Comparison of ENCODE assay signal across 8 mouse cellular contexts in genomic region chr5:137332857-137333511, GRCm38 (mm10). TPM values are rescaled to one million over a fixed set of nuclear protein-coding genes. Genes with fewer than 3 reads are reported as not detected.
A peak's percentile ranks its signal among the peaks of the same experiment; 100 is the strongest.
DNase-seq lines count a peak whose midpoint lies in the region; ATAC-seq lines count a peak whose summit lies in the region.

No protein-coding gene starts in this region.

- H3K9ac ChIP-seq in hindbrain, embryonic 13.5 days, result peak overlapping the region; percentile 82
- peak overlapping the region; percentile 88 for H3K9ac ChIP-seq in midbrain, embryonic 15.5 days

- no peaks in the 10 kb centered on the region for H3K27me3 ChIP-seq in hindbrain, embryonic 13.5 days
- no peaks in the 10 kb centered on the region for H3K27me3 ChIP-seq in midbrain, embryonic 15.5 days (replicated peaks)

- H3K9me3 ChIP-seq in hindbrain, embryonic 13.5 days, result no peaks in the 10 kb centered on the region
- no peaks in the 10 kb centered on the region for H3K9me3 ChIP-seq in midbrain, embryonic 15.5 days

- peak overlapping the region; percentile 61 for H3K4me3 ChIP-seq in hindbrain, embryonic 13.5 days
- peak overlapping the region; percentile 77 for H3K4me3 ChIP-seq in midbrain, embryonic 15.5 days

- WGBS in hindbrain, embryonic 13.5 days, result 19% methylated on average over 15 of the region's 15 CpGs
- 15% methylated on average over 15 of the region's 15 CpGs for WGBS in midbrain, embryonic 15.5 days

- H3K36me3 ChIP-seq in hindbrain, embryonic 13.5 days, result peaks cover 11% of the 10 kb centered on the region
- H3K36me3 ChIP-seq in midbrain, embryonic 15.5 days (replicated peaks), result 0 out of 2 replicates have a peak, but pooled peaks cover 4% of the 10 kb centered on the region

- peak overlapping the region; percentile 81 for H3K27ac ChIP-seq in hindbrain, embryonic 13.5 days
- H3K27ac ChIP-seq in midbrain, embryonic 15.5 days, result peak overlapping the region; percentile 82

- ATAC-seq in hindbrain, embryonic 13.5 days (ENCODE audit: low FRiP score), result peak; percentile 37
- ATAC-seq in midbrain, embryonic 15.5 days (replicated peaks), result no peak; the same call in 1 of the 2 replicates

- DNase-seq in kidney, adult 9 months, result peak; percentile 19
- DNase-seq in kidney, postnatal 36 days, result no peak
- DNase-seq in MEL-GATA-1-ER (ENCODE audit: extremely low read depth, low read depth), result peak; percentile 21
- DNase-seq in right cerebral cortex, postnatal 14 days, result no peak
- DNase-seq in ovary, postnatal 36 days (ENCODE audit: low spot score), result no peak
- no peak for DNase-seq in kidney, adult 18-20 months

- peak overlapping the region; percentile 91 for H3K4me2 ChIP-seq in hindbrain, embryonic 13.5 days
- H3K4me2 ChIP-seq in midbrain, embryonic 15.5 days, result peak overlapping the region; percentile 91

- peaks cover 20% of the 10 kb centered on the region for H3K4me1 ChIP-seq in hindbrain, embryonic 13.5 days (replicated peaks)
- peaks cover 19% of the 10 kb centered on the region for H3K4me1 ChIP-seq in midbrain, embryonic 15.5 days

RNA-seq across cellular contexts. Expression of gene Slc12a9, which starts 0.4 kb away (rescaled TPM):
- polyA plus RNA-seq in hindbrain, embryonic 13.5 days (2015; fragmentation: Nextera tagmentation; extraction: Ambion mirVana), result 25.8 and 27.4 TPM in 2 replicates
- polyA plus RNA-seq in midbrain, embryonic 15.5 days (2015; fragmentation: Nextera tagmentation; extraction: Ambion mirVana), result 27.7 and 29.5 TPM in 2 replicates

RNA-seq across cellular contexts. Expression of gene Ephb4, which starts 16.9 kb away (rescaled TPM):
- polyA plus RNA-seq in hindbrain, embryonic 13.5 days (2015; fragmentation: Nextera tagmentation; extraction: Ambion mirVana), result 9.2 and 9.4 TPM in 2 replicates
- 6.8 and 8.7 TPM in 2 replicates for polyA plus RNA-seq in midbrain, embryonic 15.5 days (2015; fragmentation: Nextera tagmentation; extraction: Ambion mirVana)

RNA-seq across cellular contexts. Expression of gene Trip6, which starts 18.8 kb away (rescaled TPM):
- 19.2 and 20.0 TPM in 2 replicates for polyA plus RNA-seq in hindbrain, embryonic 13.5 days (2015; fragmentation: Nextera tagmentation; extraction: Ambion mirVana)
- polyA plus RNA-seq in midbrain, embryonic 15.5 days (2015; fragmentation: Nextera tagmentation; extraction: Ambion mirVana), result 14.7 and 19.1 TPM in 2 replicates

RNA-seq across cellular contexts. Expression of gene Srrt, which starts 25.5 kb away (rescaled TPM):
- polyA plus RNA-seq in hindbrain, embryonic 13.5 days (2015; fragmentation: Nextera tagmentation; extraction: Ambion mirVana), result 105 and 113 TPM in 2 replicates
- 106 and 107 TPM in 2 replicates for polyA plus RNA-seq in midbrain, embryonic 15.5 days (2015; fragmentation: Nextera tagmentation; extraction: Ambion mirVana)

RNA-seq across cellular contexts. Expression of gene Ufsp1, which starts 38.6 kb away (rescaled TPM):
- 12.9 and 14.1 TPM in 2 replicates for polyA plus RNA-seq in hindbrain, embryonic 13.5 days (2015; fragmentation: Nextera tagmentation; extraction: Ambion mirVana)
- polyA plus RNA-seq in midbrain, embryonic 15.5 days (2015; fragmentation: Nextera tagmentation; extraction: Ambion mirVana), result 18.2 and 18.7 TPM in 2 replicates

Comparison
In these comparisons a context has a peak if more than half of its experiments do, and no peak if none do; other contexts are left out.
1. DNase-seq: peak in kidney, adult 9 months (single experiment) and MEL-GATA-1-ER (single experiment); none in kidney, postnatal 36 days (0 of 2), right cerebral cortex, postnatal 14 days (single experiment), ovary, postnatal 36 days (single experiment) and kidney, adult 18-20 months (single experiment).